Mouse (Mus musculus): ENCODE data around the gene Gm21627.
"Not testable (repeated sequence)": the region's sequence is repeated elsewhere in the genome, so short reads cannot be mapped to it uniquely, and the experiment has no call there.

GRCm38 (mm10) chrY:63228127-63228526, at the start of gene Gm21627:
- TF ChIP-seq CTCF (IDR thresholded peaks at IDR 0.05; ENCODE audit: extremely low read depth, insufficient read length, insufficient replicate concordance, low read depth, low read length); POLR2A (IDR thresholded peaks at IDR 0.05; ENCODE audit: low read depth, low read length): not testable (repeated sequence)

All from small intestine, adult 2 months (tissue).